Mouse (Mus musculus): ENCODE results near the gene Kcnq2. TPM values are rescaled to one million over a fixed set of nuclear protein-coding genes. Genes with fewer than 3 reads are reported as not detected.
A peak's percentile ranks its signal among the peaks of the same experiment; 100 is the strongest.

Gene Kcnq2
- total RNA-seq, 4 experiments from 2014 or later: 231 to 254 (median 236) TPM

GRCm38 (mm10) chr2:181043437-181043836 is 91.7 kb downstream of the Kcnq2 start, which contains the start of gene Chrna4:
TSS of gene Chrna4 (minus strand) at chr2:181043546.
- no peak for DNase-seq (ENCODE audit: low spot score in 2 of 2)

- no peak for DNase-seq (ENCODE audit: low spot score in 2 of 2)
Observed at GRCm38 (mm10) chr2:181042376-181042775, 92.7 kb downstream of the Kcnq2 start.

- no peak for DNase-seq (ENCODE audit: low spot score in 2 of 2)
Observed at GRCm38 (mm10) chr2:181041941-181042340, 93.2 kb downstream of the Kcnq2 start.

- DNase-seq (ENCODE audit: low spot score in 2 of 2): no peak
Observed at GRCm38 (mm10) chr2:181039356-181039680, 95.8 kb downstream of the Kcnq2 start.

- no peak for DNase-seq (ENCODE audit: low spot score in 2 of 2)
Observed at GRCm38 (mm10) chr2:181038644-181039355, 96.3 kb downstream of the Kcnq2 start.

GRCm38 (mm10) chr2:181036561-181036960 is 98.5 kb downstream of the Kcnq2 start:
- DNase-seq (ENCODE audit: low spot score in 2 of 2): no peak

- no peak for DNase-seq (ENCODE audit: low spot score in 2 of 2)
Observed at GRCm38 (mm10) chr2:181035186-181035585, 99.9 kb downstream of the Kcnq2 start.

- DNase-seq (ENCODE audit: low spot score in 2 of 2): no peak
Observed at GRCm38 (mm10) chr2:181033310-181033709, 101.8 kb downstream of the Kcnq2 start.

- no peak for DNase-seq (ENCODE audit: low spot score in 2 of 2)
Observed at GRCm38 (mm10) chr2:181032407-181032806, 102.7 kb downstream of the Kcnq2 start.

- DNase-seq (ENCODE audit: low spot score in 2 of 2): peak in 1 of 2 experiments; percentile 34
Observed at GRCm38 (mm10) chr2:181031406-181031934, 103.6 kb downstream of the Kcnq2 start.

Other genes with a start within 250 kb of the Kcnq2 start
- gene Ythdf1, start 214.4 kb downstream of the Kcnq2 start, total RNA-seq (2022): 10 to 100 TPM; 50.1 to 54.1 (median 52.4) TPM
- gene Birc7, start 206.3 kb downstream of the Kcnq2 start, total RNA-seq (2022): not detected
- 10 to 100 TPM; 43.8 to 48.3 (median 46.8) TPM for gene Nkain4, start 180.6 kb downstream of the Kcnq2 start, total RNA-seq (2022)
- 100 to 1,000 TPM; 137 to 153 (median 140) TPM for gene Arfgap1, start 168.1 kb downstream of the Kcnq2 start, total RNA-seq (2022)
- 1 to 10 TPM; 1.1 to 3.2 (median 1.2) TPM for gene Col20a1, start 148.8 kb downstream of the Kcnq2 start, total RNA-seq (2022)
- gene Chrna4, start 91.8 kb downstream of the Kcnq2 start, total RNA-seq (2022): 10 to 100 TPM; 37.9 to 43.7 (median 41.7) TPM
- gene Eef1a2, start 21.7 kb upstream of the Kcnq2 start, total RNA-seq (2022): 1,000 to 10,000 TPM; 1,221 to 1,269 (median 1,259) TPM
- 10 to 100 TPM; 73.1 to 84.3 (median 75.9) TPM for gene Ppdpf, start 51.9 kb upstream of the Kcnq2 start, total RNA-seq (2022)
- not detected for gene Ptk6, start 67.5 kb upstream of the Kcnq2 start, total RNA-seq (2022)
- under 1 TPM in 3 of 4 experiments, not detected in 1; 0.16 to 0.40 (median 0.33) TPM for gene Srms, start 77.9 kb upstream of the Kcnq2 start, total RNA-seq (2022)
- not detected for gene Fndc11, start 84.7 kb upstream of the Kcnq2 start, total RNA-seq (2022)
- 1 to 10 TPM; 2.3 to 3.5 (median 2.5) TPM for gene Helz2, start 106.7 kb upstream of the Kcnq2 start, total RNA-seq (2022)
- 10 to 100 TPM; 20.0 to 24.2 (median 21.6) TPM for gene Gmeb2, start 152.7 kb upstream of the Kcnq2 start, total RNA-seq (2022)
- gene Stmn3, start 179.2 kb upstream of the Kcnq2 start, total RNA-seq (2022): 100 to 1,000 TPM; 608 to 681 (median 642) TPM
- 10 to 100 TPM; 28.9 to 35.7 (median 29.6) TPM for gene Rtel1, start 184.4 kb upstream of the Kcnq2 start, total RNA-seq (2022)
- gene Zgpat, start 229.6 kb upstream of the Kcnq2 start, total RNA-seq (2022): 10 to 100 TPM; 52.9 to 68.4 (median 59.9) TPM
- gene Arfrp1, start 230.1 kb upstream of the Kcnq2 start, total RNA-seq (2022): 10 to 100 TPM; 41.8 to 44.4 (median 43.9) TPM
- 10 to 100 TPM; 33.0 to 37.9 (median 34.9) TPM for gene Lime1, start 244.8 kb upstream of the Kcnq2 start, total RNA-seq (2022)